ENCODE assay signal across 40 mouse cellular contexts in genomic region chr14:54614130-54614529, GRCm38 (mm10). TPM values are rescaled to one million over a fixed set of nuclear protein-coding genes. Genes with fewer than 3 reads are reported as not detected.
"Had no signal": no experiment of that assay in that cellular context is flagged by ENCODE, and none has a peak within 500 bp of the region (broad histone marks: within the 10 kb centered on the region; RNA-seq: fewer than 3 reads in every experiment).

No protein-coding gene starts in this region.

RNA-seq across cellular contexts. Expression of gene Psmb11, which starts 7.1 kb away (rescaled TPM):
- total RNA-seq: left cerebral cortex, postnatal 10 days; left cerebral cortex, postnatal 4 days; liver, adult 2 months; megakaryocyte, adult 5-6 weeks; megakaryocyte-erythroid progenitor cell, adult 5-6 weeks; midbrain, postnatal 0 days; monocyte, adult 5-6 weeks had no signal
- polyA plus RNA-seq: limb, embryonic 15.5 days; liver, adult 2 months; liver, embryonic 11.5 days; liver, embryonic 12.5 days; liver, embryonic 13.5 days; liver, embryonic 15.5 days; liver, embryonic 16.5 days; liver, postnatal 0 days; lung, adult 2 months; lung, embryonic 14.5 days; macrophage; midbrain, embryonic 11.5 days; midbrain, embryonic 12.5 days; midbrain, embryonic 13.5 days; midbrain, embryonic 14.5 days; midbrain, embryonic 15.5 days; midbrain, embryonic 16.5 days; midbrain, postnatal 0 days; myocyte; neural tube, embryonic 12.5 days had no signal

RNA-seq across cellular contexts. Expression of gene Gm17606, which starts 26.6 kb away (rescaled TPM):
- total RNA-seq: left cerebral cortex, postnatal 10 days; left cerebral cortex, postnatal 14 days; left cerebral cortex, postnatal 25 days; left cerebral cortex, postnatal 36 days; left cerebral cortex, postnatal 4 days; liver, adult 2 months; megakaryocyte progenitor cell, adult 5-6 weeks; megakaryocyte, adult 5-6 weeks; megakaryocyte-erythroid progenitor cell, adult 5-6 weeks; midbrain, postnatal 0 days; monocyte, adult 5-6 weeks had no signal
- polyA plus RNA-seq: limb, embryonic 10.5 days; limb, embryonic 11.5 days; limb, embryonic 12.5 days; limb, embryonic 13.5 days; limb, embryonic 14.5 days; liver, adult 2 months; liver, embryonic 11.5 days; liver, embryonic 12.5 days; liver, embryonic 13.5 days; liver, embryonic 14.5 days; liver, embryonic 15.5 days; liver, embryonic 16.5 days; liver, postnatal 0 days; lung, adult 2 months; lung, embryonic 14.5 days; lung, embryonic 15.5 days; lung, embryonic 16.5 days; lung, postnatal 0 days; macrophage; midbrain, embryonic 10.5 days; midbrain, embryonic 11.5 days; midbrain, embryonic 12.5 days; midbrain, embryonic 13.5 days; midbrain, embryonic 14.5 days; midbrain, embryonic 15.5 days; midbrain, embryonic 16.5 days; midbrain, postnatal 0 days; myocyte; neural tube, embryonic 11.5 days; neural tube, embryonic 12.5 days had no signal
